Mouse (Mus musculus): ENCODE measurements around the gene D10Wsu102e.

D10Wsu102e gene

DNA sequence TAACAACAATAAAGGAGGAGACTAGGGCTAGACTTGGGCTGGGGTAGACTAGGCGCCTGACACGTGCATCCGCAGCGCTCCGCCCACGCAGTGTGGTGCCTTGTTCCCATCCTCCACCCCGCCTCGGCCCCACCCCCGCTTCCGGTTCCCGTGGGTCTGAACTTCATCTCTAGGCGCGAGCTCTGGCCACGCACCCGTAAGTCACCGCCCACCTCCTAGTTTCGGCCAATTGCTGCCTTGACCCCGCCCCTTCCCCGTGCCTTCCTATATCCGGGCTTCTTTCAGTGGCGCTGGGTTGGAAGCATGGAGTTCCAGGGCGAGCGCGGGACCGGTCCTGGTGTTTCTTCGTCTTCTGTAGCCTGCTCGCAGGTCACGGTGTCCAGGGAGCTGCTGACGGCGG is at the start of gene D10Wsu102e:
Gene D10Wsu102e, plus strand, starts transcription at position 266 of the 400 bp plus-strand sequence.
- DNase-seq (ENCODE audit: low read depth, low spot score): peak; percentile 98

DNA sequence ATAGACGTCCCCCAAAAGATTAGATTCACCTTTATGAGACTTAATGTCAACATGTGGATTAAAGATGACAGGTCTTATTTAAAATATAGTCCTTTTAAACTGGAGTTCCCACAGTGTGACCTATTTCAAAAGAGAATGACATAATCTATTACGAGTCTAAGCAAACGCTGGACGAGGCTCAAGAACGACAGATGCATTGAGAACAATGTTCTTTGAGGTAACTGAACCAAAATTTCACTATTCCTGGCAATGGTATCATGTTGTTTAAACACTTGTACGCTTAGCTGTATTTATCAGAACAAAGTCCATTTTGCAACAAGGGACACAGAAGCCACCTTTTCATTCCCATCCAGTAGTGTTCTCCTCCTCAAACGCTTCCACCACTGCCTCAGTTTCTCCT is 49.7 kb upstream of the D10Wsu102e start:
- DNase-seq (ENCODE audit: low read depth, low spot score): no peak

DNA sequence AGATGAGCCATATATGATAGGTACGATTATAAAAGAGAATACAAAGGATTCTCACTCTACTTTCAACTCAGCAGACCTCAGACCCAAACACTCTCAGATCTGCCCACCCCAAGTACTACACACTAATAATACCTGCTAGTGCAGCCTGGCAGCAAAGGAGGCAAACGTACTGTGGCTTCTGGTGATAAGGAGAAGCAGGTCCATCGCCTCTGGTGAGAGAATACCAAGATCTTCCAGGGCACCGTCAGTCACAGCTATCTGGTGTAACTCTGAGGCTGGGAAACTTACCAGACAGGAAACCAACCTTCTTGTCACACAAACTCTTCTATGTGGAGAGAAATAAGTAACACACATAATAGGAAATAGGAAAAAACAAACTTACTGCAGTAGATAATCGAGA is 47.0 kb upstream of the D10Wsu102e start:
- DNase-seq (ENCODE audit: low read depth, low spot score): no peak

DNA sequence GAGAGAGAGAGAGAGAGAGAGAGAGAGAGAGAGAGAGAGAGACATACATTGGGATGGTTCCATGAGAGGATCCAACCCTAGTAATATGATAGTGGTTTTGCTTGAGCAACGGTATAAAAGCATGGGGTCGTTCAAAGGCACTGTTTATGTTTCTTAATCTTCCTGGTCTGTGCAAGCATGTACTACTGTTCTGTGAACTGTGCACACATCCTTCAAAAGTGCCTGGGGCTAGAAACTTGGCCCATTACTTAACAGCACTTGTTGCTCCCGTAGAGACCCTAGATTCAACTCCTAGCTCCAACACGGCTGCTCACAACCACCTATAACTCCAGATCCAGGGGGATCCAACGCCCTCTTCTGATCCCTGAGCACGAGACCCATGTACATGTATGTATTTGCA is 39.6 kb upstream of the D10Wsu102e start:
- no peak for DNase-seq (ENCODE audit: low read depth, low spot score)

DNA sequence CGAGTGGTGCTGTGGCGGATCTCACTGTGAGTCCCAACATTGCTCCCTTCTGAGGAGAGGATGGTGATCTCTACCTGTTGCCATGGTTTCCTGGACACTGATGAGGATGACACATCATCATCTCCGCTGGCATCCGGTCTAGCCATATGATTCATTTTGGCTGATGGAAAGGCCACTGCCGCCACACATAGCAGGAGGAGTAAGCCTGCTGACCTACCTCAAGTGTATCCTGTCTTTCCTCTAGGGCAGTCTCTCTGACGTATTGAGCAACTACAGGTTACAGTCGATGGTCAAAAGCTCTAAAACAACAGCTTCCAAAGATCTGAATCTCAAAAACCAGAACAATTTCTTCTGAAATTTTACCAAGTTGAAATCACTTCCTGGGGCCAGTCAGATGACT is 39.2 kb upstream of the D10Wsu102e start:
- DNase-seq (ENCODE audit: low read depth, low spot score): no peak

DNA sequence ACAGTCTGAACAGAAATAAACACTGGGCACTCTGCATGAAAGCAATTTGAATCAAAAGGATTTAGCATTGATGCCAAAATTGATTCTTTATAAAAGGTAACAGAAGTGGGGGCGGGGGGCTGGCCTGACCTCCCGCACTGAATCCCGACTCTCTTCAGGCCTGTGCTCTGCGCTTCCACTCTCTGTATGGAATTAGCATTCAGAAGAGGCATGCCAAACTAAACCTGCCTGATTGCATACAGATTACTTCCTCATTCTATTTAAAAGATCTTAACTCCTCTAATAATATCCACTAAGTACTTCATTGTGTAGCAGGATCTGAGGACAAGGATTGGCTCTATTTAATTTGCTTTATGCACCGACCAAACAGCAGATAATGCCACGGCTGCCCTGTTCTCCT is 38.5 kb upstream of the D10Wsu102e start:
- no peak for DNase-seq (ENCODE audit: low read depth, low spot score)

DNA sequence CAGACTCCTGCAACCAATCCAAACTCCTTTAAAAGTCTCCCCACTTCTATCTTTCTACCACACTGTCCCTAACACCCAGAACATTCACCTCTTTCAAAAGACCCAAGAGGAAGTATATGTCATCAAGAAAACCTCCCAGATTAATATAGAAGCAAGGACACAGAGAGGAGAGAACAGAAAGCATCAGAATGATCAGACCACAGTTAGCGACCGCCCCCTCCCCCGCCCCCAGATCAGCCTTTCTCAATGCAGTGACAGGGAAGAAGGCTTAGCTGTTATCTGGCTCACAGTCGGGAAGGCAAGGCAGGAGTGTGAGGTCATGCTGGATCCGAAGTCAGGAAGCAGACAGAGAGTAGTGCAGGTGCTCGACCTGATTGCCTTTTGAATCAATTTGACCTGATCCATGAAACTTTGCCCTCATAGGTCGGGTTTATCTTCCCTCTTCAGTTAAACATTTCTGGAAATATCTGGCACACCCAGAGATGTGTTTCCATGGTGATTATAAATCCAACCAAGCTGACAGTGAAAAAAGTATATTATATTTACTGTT is 37.4 kb upstream of the D10Wsu102e start:
- DNase-seq (ENCODE audit: low read depth, low spot score): no peak

DNA sequence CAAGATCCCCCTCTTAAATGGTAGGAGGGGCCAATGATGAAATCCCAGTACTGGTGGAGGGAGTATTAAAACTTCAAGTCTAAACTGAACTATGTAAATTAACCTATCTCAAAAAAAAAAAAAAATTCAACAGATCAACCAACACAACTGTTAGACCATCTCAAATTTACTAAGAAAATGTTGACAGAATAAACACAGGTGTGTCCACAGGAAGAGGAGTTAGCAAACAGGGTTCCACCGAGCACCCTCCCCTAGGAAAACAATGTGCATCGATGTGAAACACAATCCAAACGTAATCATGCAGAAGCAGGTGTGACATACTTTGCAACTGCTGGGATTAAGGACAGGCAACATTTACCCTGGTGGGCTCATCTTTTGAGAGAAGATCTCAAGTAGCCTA is 35.1 kb upstream of the D10Wsu102e start:
- no peak for DNase-seq (ENCODE audit: low read depth, low spot score)

DNA sequence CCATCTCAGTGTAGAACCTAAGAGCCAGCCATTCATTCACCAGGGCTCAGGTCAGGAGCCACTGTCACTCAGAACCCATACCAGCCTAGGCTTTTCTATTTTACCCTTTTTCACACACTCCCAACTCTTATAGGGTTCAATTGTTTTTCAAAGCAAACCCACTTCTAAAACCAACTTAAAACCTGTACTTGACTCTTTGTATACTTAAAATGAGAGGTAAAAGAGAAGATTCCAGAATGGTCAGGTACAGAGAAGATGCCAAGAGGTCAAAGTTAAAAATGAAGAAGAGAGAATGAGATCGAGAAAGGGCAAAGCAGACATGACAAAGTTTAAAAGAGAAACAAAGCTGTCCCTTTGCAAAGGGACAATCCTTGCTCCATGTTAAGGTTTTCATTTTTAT is 34.1 kb upstream of the D10Wsu102e start:
- DNase-seq (ENCODE audit: low read depth, low spot score): no peak

DNA sequence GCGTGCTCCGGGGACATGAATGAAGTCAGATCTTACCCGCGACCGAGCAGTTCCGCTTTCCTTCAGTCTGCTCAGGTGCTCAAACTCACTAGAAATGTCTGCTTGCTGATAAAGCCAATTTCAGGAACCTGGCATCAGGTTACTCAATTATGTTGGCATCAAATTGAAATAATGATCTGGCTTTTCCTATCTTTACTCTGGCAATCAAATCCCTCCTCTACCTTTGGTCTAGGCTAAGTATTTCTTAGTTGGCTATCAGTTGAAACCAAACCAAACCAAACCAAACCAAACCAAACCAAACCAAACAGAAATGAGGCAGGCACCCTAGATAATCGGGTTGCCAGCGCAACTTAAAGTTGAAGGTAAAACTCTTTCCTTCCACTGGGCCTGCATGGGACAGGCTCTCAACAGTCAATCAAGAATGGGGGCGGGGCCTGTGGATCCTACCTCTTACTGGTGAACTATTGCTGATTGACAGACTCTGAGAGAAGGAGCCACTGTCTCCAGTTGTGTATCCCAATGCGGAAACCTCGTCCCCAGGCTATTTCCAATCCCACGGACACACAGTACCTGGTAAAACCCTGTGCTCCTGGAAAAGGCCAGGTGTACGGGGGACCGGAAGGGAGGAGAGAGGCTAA is 33.3 kb upstream of the D10Wsu102e start:
- no peak for DNase-seq (ENCODE audit: low read depth, low spot score)

DNA sequence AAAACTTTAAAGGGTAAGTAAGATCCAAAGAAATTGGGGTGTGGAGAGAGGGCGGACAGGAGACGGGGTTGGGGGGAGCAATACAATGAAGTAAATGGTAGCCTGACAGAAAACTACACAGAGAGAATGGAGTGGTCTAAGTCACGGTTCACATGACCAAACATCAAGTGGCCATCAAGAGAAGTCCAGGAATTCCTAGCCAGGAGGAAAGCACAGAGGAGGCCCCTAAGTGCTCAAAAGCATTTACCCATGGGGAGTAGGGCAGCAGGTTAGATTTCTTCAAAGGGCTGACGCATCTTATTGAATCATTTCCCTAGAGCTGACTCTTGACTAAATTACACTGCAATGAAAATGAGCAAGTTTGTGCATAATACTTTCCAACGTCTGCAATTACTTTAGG is 31.2 kb upstream of the D10Wsu102e start:
- no peak for DNase-seq (ENCODE audit: low read depth, low spot score)

DNA sequence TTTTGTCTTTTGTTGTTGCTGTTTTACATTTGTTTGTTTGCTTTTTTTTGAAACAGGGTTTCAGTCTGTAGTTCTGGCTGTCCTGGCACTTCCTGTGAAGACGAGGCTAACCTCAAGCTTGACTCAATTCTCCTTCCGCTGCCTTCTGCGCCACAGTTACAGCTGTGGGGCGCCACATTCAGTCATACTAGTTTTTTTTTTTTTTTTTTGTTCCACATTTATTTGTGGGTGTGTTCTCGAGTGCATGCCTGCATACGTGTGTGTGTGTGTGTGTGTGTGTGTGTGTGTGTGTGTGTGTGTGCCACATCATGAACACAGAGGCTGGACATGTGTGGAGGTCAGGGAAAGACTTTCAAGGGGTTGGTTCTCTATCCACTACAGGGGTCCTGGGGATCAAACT is 29.7 kb upstream of the D10Wsu102e start:
- peak; percentile 65 for DNase-seq (ENCODE audit: low read depth, low spot score)

DNA sequence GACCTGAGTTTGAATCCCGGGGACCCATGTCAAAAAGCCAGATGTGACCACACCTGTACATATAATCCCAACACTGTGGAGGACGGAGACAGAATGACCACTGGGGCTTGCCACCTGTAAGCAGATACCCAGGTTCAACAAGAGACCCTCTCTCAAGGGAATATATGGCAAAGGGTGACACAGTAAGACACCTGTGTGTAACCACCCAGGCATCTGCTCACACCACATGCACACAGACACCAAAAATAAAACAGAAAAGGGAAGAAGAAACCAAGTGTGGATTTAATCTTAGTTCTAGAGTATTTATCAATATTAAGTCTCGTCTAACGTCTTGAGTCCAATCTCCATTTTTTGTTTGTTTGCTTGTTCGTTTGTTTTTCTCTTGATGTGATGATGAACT is 28.2 kb upstream of the D10Wsu102e start:
- no peak for DNase-seq (ENCODE audit: low read depth, low spot score)

DNA sequence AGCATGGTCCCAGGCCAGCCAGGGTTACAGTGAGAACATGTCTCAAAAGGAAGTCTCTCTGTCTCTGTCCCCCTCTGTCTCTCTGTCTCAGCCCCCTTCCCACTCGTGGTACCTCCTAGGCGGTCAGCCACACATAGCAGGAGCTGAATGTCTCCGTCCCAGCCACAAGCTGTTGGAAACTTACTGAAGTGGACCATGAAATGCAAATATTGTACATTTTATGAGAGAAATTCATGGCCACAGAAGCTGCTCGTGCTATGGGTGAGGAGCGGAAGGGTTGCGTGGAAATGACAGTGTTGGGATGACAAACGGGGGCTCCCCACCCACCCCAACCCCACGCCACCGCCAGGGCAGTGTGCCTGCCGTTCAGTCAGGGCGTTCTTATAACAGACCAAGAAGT is 27.4 kb upstream of the D10Wsu102e start:
- DNase-seq (ENCODE audit: low read depth, low spot score): no peak

DNA sequence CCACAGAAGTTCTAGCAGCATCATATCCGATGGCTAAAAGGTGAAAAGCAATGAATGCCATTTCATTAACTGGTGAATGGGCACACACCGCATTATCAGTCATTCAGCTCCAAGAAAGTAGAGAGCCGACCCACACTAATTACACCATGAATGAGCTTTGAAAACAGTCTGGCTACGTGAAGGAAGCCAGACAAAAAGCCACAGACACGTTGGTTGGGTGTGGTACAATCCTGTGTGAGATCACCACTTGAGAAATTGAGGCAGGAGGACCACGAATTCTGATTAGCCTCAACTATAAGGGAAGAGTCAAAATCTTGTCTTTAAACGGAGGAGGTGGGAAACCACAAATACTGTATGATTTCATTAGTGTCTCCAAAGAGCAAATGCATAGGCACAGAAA is 23.7 kb upstream of the D10Wsu102e start:
- no peak for DNase-seq (ENCODE audit: low read depth, low spot score)

DNA sequence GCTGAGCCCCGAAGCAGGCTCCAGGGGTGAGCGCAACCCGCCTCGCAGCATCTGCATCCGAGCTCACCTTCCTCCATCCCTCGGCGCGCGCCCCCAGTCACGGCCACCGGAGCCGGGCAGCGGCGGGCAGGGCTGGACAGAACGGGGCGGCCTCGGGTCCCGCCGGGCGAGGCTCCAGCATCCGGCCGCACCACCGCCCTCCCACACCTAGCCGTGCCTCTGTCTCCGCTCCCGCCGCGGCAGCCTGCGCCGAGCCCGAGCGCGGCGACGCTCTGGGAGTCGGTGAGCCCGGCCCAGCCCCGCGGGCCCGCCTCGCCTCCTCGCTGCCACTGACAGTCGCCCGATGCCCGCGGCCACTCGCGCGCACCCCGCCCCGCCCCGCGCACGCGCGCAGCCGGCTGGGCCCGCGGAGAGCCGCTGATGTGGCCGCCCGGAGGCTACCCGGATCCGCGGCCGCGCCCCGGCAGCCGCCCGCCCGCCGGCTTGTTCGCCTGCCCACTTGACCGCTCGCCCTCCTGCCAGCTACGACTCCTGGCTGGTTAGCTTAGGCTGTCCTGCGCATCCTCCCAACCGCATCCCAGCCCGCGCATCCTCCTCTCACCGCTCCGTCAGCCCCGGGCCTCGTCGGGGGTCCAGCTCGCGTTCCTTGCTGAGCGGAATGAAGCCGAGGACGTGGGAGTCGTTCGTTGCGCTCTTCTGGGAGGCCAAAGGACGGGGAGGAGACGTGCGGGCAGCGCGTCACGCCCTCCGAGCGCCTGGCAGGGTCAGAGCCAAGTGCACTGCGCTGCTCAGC is 22.7 kb upstream of the D10Wsu102e start, which contains the start of gene Slc41a2:
Gene Slc41a2, minus strand, starts transcription at position 724 of the 793 bp plus-strand sequence.
- DNase-seq (ENCODE audit: low read depth, low spot score): peak; percentile 51

DNA sequence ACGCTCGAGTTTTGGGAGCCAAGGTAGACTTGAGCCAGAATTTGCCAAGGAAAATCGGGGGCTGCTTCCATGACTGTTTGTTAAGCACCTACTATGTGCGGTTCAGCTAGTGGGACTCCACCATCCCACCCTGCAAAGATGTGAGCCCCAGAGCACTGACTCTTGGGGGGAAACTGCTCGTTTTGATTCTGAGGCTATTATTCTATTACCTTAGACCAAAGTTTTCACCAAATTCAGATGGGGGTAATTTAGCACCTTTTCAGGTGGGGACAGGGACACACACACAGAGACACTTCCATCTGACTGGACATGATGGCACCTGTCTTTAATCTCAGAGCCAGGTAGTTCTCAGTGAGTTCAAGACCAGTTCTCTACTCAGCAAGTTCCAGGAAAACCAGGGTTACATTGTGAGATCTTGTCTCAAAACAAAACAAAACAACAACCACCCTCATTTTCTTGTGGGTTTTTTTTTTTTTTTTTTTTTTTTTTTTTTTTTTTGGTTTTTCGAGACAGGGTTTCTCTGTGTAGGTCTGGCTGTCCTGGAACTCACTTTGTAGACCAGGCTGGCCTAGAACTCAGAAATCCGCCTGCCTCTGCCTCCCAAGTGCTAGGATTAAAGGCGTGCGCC is 21.9 kb upstream of the D10Wsu102e start:
- DNase-seq (ENCODE audit: low read depth, low spot score): no peak

DNA sequence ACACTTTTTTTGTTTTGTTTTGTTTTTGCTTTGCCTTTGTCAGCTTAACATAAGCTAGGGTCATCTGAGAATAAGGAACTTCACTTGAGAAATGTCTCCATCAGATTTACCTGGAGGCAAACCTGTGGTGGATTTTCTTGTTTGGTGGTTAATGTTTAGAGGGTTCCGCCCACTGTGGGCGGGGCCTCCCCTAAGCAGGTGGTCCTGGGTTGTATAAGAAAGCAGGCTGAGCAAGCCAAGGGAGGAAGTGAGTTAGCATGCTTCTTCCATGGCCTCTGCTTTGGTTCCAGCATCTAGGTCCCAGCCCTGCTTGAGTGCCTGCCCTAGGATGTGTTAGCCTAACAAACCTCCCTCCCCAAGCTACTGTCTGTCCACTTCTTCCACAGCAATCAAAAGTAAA is 18.8 kb upstream of the D10Wsu102e start:
- DNase-seq (ENCODE audit: low read depth, low spot score): no peak

DNA sequence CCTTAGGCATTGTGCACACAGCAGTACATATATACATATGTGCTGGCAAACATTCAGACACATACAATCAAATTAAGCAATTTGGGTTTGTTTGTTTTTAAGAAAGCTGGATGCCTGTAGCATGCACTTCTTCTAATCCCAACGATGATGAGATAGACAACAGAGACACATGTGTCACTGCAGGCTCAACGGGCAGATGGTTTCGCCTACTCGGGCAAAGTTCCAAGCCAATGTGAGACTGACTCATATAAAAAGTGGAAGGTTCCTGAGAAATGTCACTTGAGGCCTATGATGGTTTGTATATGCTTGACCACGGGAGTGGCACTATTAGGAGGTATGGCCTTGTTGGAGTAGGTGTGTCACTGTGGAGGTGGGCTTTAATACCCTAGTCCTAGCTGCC is 16.9 kb upstream of the D10Wsu102e start:
- DNase-seq (ENCODE audit: low read depth, low spot score): no peak

DNA sequence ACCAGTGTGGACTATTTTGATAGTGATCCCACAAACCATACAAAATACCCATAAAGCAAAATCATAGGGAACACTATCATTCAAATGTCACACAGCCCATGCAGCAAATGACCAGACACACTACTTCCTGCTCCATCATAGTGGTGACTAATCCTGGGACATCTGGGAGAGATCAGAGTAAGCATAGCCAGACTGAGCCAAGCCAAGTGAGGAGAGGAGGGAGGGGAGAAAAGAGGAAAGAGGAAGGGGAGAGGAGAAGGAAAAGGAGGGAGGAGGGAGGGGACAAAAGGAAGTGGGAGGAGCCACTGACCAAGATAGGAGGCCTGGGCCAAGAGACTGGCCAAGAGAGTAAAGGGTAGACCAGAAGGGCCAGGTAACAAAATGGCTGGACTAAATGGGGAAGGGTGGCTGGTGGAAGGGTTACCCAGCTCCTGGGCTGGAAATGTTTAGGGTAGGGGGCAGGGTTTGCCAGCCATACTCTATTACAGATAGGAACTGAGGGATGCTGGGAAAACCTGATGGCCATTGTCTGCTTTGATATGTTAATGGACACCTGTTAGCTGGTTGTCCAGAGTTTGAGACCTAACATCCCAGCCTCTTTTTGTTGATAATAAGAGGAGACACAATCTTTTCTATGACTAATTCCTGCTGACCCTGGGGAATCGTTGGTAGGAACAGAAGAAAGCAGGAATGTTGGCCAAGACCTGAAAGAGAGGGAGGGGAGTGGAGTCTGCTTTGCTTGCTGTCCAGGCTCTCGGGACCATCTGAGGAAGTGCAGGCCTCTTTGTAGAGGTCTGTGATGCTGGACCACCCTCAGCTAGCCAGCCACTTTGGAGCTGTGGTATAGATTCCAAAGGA is 16.0 kb upstream of the D10Wsu102e start:
- DNase-seq (ENCODE audit: low read depth, low spot score): no peak

DNA sequence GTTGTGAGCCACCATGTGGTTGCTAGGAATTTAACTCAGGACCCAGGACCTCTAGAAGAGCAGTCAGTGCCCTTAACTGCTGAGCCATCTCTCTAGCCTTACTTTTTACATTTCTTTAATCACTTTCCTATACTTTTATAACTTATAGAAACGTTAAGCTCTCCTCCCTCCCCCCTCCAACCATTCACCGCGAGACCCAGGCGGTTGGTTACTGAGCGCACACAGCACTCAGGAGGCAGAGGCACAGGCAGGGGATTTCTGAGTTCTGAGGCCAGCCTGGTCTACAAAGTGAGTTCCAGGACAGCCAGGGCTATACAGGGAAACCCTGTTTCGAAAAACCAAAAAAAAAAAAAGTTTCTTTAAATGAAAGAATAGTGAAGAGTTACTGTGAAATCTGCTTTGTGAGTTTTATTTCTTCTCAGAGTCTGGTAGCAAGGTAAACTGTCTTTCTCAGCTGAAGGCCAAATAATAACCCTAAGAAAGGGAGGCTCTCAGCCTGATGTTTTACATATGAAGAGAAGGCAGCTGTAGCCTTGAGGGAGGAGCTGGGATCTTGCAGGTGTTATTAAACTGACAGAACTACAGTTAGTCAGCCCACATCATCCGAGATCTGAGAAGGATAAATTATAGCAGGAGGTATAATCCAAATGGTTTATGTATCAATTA is 14.2 kb upstream of the D10Wsu102e start:
- DNase-seq (ENCODE audit: low read depth, low spot score): no peak
